Mouse (Mus musculus) liver, embryonic 14.5 days (tissue): ENCODE measurements around the gene 2310011J03Rik.

Source experiments
- CTCF ChIP-seq: IDR thresholded peaks from 2 replicates; pipeline ENCODE4 v1.5.1; 2016; ENCODE audit warnings: antibody characterized with exemption, low read depth, control low read depth
- EP300 ChIP-seq: IDR thresholded peaks from 2 replicates; pipeline ENCODE4 v1.6.1; 2016; ENCODE audit warnings: antibody characterized with exemption, low read depth

DNA sequence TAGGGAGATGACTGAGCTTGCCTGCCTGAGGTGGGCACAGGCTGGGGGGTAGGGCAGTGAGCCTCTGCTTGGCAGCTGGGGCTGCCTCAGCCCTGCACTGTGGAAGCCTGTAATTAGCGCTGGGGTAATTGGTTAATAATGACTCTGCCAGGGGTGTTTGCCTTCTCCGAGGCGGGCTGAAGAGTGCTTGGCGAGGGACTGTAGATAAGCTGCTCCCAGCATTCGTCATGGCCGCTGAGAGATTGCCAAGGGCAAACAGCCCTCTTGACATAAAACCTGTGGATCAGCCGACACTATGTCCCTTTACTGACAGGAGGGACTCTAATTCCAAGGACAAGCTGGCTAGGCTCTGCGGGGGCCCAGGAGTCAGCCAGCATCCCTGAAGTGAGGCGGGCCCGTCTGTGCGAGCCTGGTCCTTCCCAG lies 4.0 kb downstream of the 2310011J03Rik start:
- no peak for TF ChIP-seq EP300
- TF ChIP-seq CTCF: no peak
